Mouse (Mus musculus) liver, adult 2 months (tissue): Measurements from ENCODE around the gene Pxdn.

ENCODE experiments used
- CTCF ChIP-seq: fragments of 200-500 bp; IDR thresholded peaks from 2 replicates; pipeline ENCODE4 v1.5.1; 2011; ENCODE audit warnings: low read depth, low read length, control low read depth
- POLR2A ChIP-seq: fragments of 200-500 bp; IDR thresholded peaks from 2 replicates; pipeline ENCODE4 v1.6.1; 2011; ENCODE audit warnings: low read length, control low read depth; ENCODE audit not compliant: insufficient read depth; ENCODE audit errors: extremely low read depth

DNA sequence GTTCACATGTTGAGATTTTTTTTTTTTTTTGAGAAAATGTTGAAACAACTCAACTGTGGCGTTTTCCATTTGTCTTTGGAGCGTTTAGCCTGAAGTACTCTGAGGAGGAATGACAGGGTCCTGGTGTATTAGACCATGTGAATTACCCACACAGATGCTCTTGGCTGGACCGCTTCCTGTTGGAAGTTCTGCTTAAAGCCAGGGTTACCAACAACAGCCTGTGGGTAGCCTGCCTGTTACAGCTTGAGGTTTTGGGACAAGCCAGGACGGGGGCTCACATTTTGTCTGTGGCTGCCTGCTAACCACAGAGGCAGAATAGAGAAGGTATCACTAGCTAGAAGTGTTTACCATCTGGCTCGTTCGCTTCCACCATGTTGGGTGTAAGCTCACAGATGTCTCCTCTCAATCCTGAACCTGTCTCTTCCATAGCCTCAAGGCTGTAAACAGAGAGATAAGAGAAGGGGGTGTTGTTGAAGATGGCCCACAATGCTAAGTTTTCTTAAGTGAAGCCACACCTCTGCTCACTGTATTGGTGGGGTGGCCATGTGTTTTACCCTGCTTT, 7.9 kb downstream of the Pxdn start:
- TF ChIP-seq CTCF (no peak), POLR2A (no peak)
